Comparison of ENCODE assay signal across 11 mouse cellular contexts in genomic region chr1:191911067-191911668, GRCm38 (mm10). TPM values are rescaled to one million over a fixed set of nuclear protein-coding genes. Genes with fewer than 3 reads are reported as not detected.
DNase-seq lines count a peak whose midpoint lies in the region; ATAC-seq and TF ChIP-seq lines count a peak whose summit lies in the region.
"Had no signal": no experiment of that assay in that cellular context is flagged by ENCODE, and none has a peak within 500 bp of the region (broad histone marks: within the 10 kb centered on the region; RNA-seq: fewer than 3 reads in every experiment).

No protein-coding gene starts in this region.

- H3K4me1 ChIP-seq in liver, adult 2 months (ENCODE audit: control insufficient read depth, insufficient read depth, low read length), result peaks cover 24% of the 10 kb centered on the region
- H3K4me1 ChIP-seq in neural tube, embryonic 14.5 days (ENCODE audit: control insufficient read depth, insufficient read depth, low read length), result peaks cover 25% of the 10 kb centered on the region

- H3K36me3 ChIP-seq in liver, adult 2 months (ENCODE audit: control insufficient read depth, insufficient read depth, low read length), result peaks cover 9% of the 10 kb centered on the region
- H3K36me3 ChIP-seq in neural tube, embryonic 14.5 days (ENCODE audit: control insufficient read depth, insufficient read depth, low read length), result peaks cover 7% of the 10 kb centered on the region; the same call in 1 of the 2 replicates

- H3K9ac ChIP-seq in liver, adult 2 months (ENCODE audit: low read depth, low read length), result peak overlapping the region; percentile 45; the same call in 1 of the 2 replicates
- H3K9ac ChIP-seq in neural tube, embryonic 14.5 days (replicated peaks; ENCODE audit: low read depth, low read length), result no peak overlapping the region

- 14% methylated on average over 3 of the region's 3 CpGs for WGBS in liver, adult 2 months
- 88% methylated on average over 3 of the region's 3 CpGs for WGBS in neural tube, embryonic 14.5 days

- H3K4me2 ChIP-seq in neural tube, embryonic 14.5 days (ENCODE audit: low read depth, low read length), result peak overlapping the region; percentile 14; the same call in 1 of the 2 replicates

- H3K4me3 ChIP-seq in gastrocnemius, adult 2 months, result peak overlapping the region; percentile 36
- peak overlapping the region; percentile 12; the same call in 1 of the 2 replicates for H3K4me3 ChIP-seq in liver, adult 2 months (ENCODE audit: insufficient read depth, low read depth, low read length)
- H3K4me3 ChIP-seq in neural tube, embryonic 14.5 days (ENCODE audit: low read depth, low read length), result no peak overlapping the region

- TF ChIP-seq CTCF in gastrocnemius, adult 2 months (IDR thresholded peaks at IDR 0.05), result no peak
- no peak for TF ChIP-seq CTCF in liver, adult 2 months (IDR thresholded peaks at IDR 0.05; ENCODE audit: low read depth, low read length)

- ATAC-seq in erythroid progenitor cell, adult 5-6 weeks (replicated peaks; ENCODE audit: low FRiP score, poor library complexity, severe bottlenecking), result peak; percentile 69
- ATAC-seq in neural tube, embryonic 14.5 days (ENCODE audit: low read depth), result no peak

- H3K27ac ChIP-seq in gastrocnemius, adult 2 months, result no peak overlapping the region
- H3K27ac ChIP-seq in liver, adult 2 months (replicated peaks; ENCODE audit: insufficient read depth, low read depth, low read length), result peak overlapping the region; percentile 61
- H3K27ac ChIP-seq in neural tube, embryonic 14.5 days (ENCODE audit: low read depth, low read length), result no peak overlapping the region

- no peak for TF ChIP-seq POLR2A in liver, adult 2 months (IDR thresholded peaks at IDR 0.05; ENCODE audit: extremely low read depth, insufficient read depth, low read length)

- peaks cover 28% of the 10 kb centered on the region; the same call in 1 of the 2 replicates for H3K79me2 ChIP-seq in liver, adult 2 months (ENCODE audit: control insufficient read depth, insufficient read depth, low read length)

- H3K27me3 ChIP-seq in liver, adult 2 months (ENCODE audit: control insufficient read depth, insufficient read depth, low read length), result no peaks in the 10 kb centered on the region
- no peaks in the 10 kb centered on the region; the same call in 1 of the 2 replicates for H3K27me3 ChIP-seq in neural tube, embryonic 14.5 days (ENCODE audit: control insufficient read depth, insufficient read depth, low read length)

- intact Hi-C loops in gastrocnemius, adult 2 months (cut with DNase I), result no loop called here

- H3K9me3 ChIP-seq in neural tube, embryonic 14.5 days (ENCODE audit: control insufficient read depth, low read length), result no peaks in the 10 kb centered on the region

- no peak for DNase-seq in gastrocnemius, adult 2 months
- DNase-seq in gastrocnemius, postnatal 25 days, result no peak
- DNase-seq in liver, adult 2 months (ENCODE audit: extremely low read depth, low read depth, low spot score), result peak; percentile 64
- no peak for DNase-seq in liver
- no peak for DNase-seq in T-cell, adult 2 months (ENCODE audit: low spot score)
- DNase-seq in cerebellum, postnatal 25 days, result no peak
- DNase-seq: cerebellum, postnatal 36 days; lung, postnatal 4 days; right cerebral cortex, postnatal 25 days had no signal

RNA-seq across cellular contexts. Expression of gene Slc30a1, which starts 4.6 kb away (rescaled TPM):
- total RNA-seq in gastrocnemius, adult 2 months (2021), result 1 to 10 TPM; 5.8 to 6.4 TPM
- 1 to 10 TPM; 4.9 to 8.4 TPM for total RNA-seq in gastrocnemius, postnatal 25 days (2021)
- total RNA-seq in liver, adult 2 months (2014; rRNA removed), result 22.6 and 24.4 TPM in 2 replicates
- 11.3 and 13.6 TPM in 2 replicates for polyA plus RNA-seq in liver, adult 2 months (2012; rRNA removed)
- 12.6 and 16.6 TPM in 2 replicates for total RNA-seq in erythroid progenitor cell, adult 5-6 weeks (2015; ENCODE audit: low replicate concordance)
- 13.2 and 21.7 TPM in 2 replicates for total RNA-seq in erythroid progenitor cell, adult 5-6 weeks (2017; ENCODE audit: low replicate concordance)
- 2.1 and 2.8 TPM in 2 replicates for polyA plus RNA-seq in neural tube, embryonic 14.5 days (2014; fragmentation: Nextera tagmentation; extraction: Ambion mirVana)
